Mouse (Mus musculus) G1E (cell line): ENCODE results near the gene Myo3b. TPM values are rescaled to one million over a fixed set of nuclear protein-coding genes. Genes with fewer than 3 reads are reported as not detected.

Experiments
- ATAC-seq: 2 replicates; pipeline ENCODE4 v1.8.0; 2016; ENCODE audit warnings: mild to moderate bottlenecking; ENCODE audit not compliant: insufficient number of reproducible peaks, poor library complexity, low FRiP score, severe bottlenecking; ENCODE audit errors: extremely low read depth
- DNase-seq: peaks from one replicate; pipeline ENCODE4 v3.0.0; 2012; ENCODE audit warnings: low spot score
- H3K27me3 ChIP-seq: 2 replicates; pipeline ENCODE4 v1.6.1; 2012; ENCODE audit warnings: mild to moderate bottlenecking, low read length, inconsistent platforms; ENCODE audit not compliant: insufficient read depth
- H3K36me3 ChIP-seq: replicated peaks from 2 replicates; pipeline ENCODE3; 2012; ENCODE audit warnings: mild to moderate bottlenecking, inconsistent platforms
- H3K4me1 ChIP-seq: 2 replicates; pipeline ENCODE4 v1.6.1; 2012; ENCODE audit warnings: low read depth, low read length, inconsistent platforms, mixed read lengths; ENCODE audit not compliant: insufficient read depth
- H3K4me3 ChIP-seq: 2 replicates; pipeline ENCODE4 v1.5.1; 2012; ENCODE audit warnings: low read depth, mild to moderate bottlenecking, inconsistent platforms, low read length, moderate library complexity, mixed read lengths
- H3K9me3 ChIP-seq: replicated peaks from 2 replicates; pipeline ENCODE4 v1.6.1; 2012; ENCODE audit warnings: inconsistent platforms
- CTCF ChIP-seq: IDR thresholded peaks from 2 replicates; pipeline ENCODE4 v1.5.1; 2012; ENCODE audit warnings: low read depth, low read length, inconsistent platforms, mixed read lengths
- GATA1 ChIP-seq: IDR thresholded peaks from 2 replicates; pipeline ENCODE4 v1.6.1; 2012; ENCODE audit warnings: borderline replicate concordance, low read length, inconsistent platforms, mixed read lengths
- GATA2 ChIP-seq: IDR thresholded peaks from 2 replicates; pipeline ENCODE4 v1.6.1; 2012; ENCODE audit warnings: low read depth, low read length, inconsistent platforms, borderline replicate concordance
- POLR2AphosphoS5 ChIP-seq: IDR thresholded peaks from 2 replicates; pipeline ENCODE4 v1.6.1; 2012; ENCODE audit warnings: low read depth, low read length, inconsistent platforms; ENCODE audit not compliant: insufficient replicate concordance
- TAL1 ChIP-seq: conservative IDR thresholded peaks from 2 replicates; pipeline ENCODE4 v1.6.1; 2012; ENCODE audit warnings: low read depth, low read length, inconsistent platforms, mixed read lengths
- polyA plus RNA-seq: library from polyadenylated mRNA; stranded (reverse); fragments of >175 nt; gene quantifications from 2 replicates; pipeline ENCODE4 v1.2.3, GENCODE M21; 2012
- total RNA-seq, 2 experiments: library from RNA; stranded (forward) in 1 of 2; stranded (reverse) in 1 of 2; fragments of 200-1000 nt in 1 of 2; fragments of >200 nt in 1 of 2; fragmentation: Nextera tagmentation in 1 of 2; gene quantifications; 2 replicates each; pipeline ENCODE4 v1.2.3; 2014 to 2017

The Myo3b gene
- total and polyA plus RNA-seq, 3 experiments: 0.05 TPM; not detected in 2

DNA sequence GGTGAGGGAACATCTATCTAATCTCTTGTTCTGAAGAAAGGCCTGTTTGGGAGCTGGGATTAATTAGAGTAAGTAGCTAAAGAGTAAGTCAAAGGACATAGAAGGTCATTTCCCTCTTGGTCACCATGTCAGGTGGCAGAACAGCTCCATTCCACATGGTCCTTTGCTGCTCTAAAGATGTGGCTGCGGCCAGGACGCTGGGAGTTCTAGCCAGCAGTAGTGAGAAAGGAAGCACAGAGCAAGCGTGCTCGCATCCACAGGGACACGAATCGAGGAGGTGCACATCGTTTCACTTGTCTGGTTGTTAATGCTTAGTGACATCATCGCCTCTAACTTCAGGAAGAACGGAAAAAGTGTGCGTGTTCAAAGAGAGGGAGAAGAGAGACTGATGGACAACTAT lies 212.3 kb downstream of the Myo3b start:
- Histone ChIP-seq H3K36me3 (no peaks in the 10 kb centered on the region), H3K4me3 (no peak overlapping the region), H3K27me3 (peaks cover 2% of the 10 kb centered on the region; the same call in 1 of the 2 replicates), H3K4me1 (no peaks in the 10 kb centered on the region), H3K9me3 (no peaks in the 10 kb centered on the region)
- TF ChIP-seq GATA1 (no peak), POLR2AphosphoS5 (no peak), TAL1 (no peak), GATA2 (no peak), CTCF (no peak)
- ATAC-seq (no peak), DNase-seq (no peak)

DNA sequence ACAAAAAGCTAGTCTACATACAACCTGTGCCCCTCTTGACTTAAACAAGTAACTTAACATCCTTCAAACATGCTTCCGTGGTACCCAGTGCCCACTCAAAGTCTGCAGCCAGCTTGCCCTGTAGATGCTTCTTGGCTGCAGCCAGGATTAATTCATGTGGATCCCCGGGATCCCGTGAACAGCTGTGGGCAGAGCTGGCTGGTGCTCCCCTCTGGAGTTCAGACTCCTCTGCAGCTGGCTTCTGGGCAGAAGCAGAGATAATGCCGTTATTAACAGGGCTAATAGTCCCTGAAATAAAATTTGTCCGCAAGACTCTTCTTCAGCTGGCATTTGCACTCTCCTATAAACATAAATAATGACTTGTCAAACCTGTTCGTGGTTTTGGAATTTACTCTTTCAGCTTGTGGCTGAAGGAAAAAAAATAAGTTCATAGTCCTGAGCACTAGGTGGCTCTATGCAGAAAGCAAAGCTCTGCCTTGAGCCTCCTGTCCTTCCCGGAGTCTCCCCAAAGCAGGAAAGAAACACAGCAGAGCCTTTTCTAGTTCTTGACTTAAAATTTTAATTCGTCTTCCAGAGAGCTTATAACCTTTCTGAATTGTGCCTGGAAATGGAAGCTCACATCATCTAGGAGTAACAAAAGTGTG lies 220.6 kb downstream of the Myo3b start:
- Histone ChIP-seq H3K4me3 (no peak overlapping the region), H3K27me3 (no peaks in the 10 kb centered on the region), H3K9me3 (no peaks in the 10 kb centered on the region), H3K4me1 (no peaks in the 10 kb centered on the region), H3K36me3 (no peaks in the 10 kb centered on the region)
- ATAC-seq: no peak
- no peak for DNase-seq
- no peak for TF ChIP-seq POLR2AphosphoS5
- TF ChIP-seq CTCF: no peak
- no peak for TF ChIP-seq TAL1
- TF ChIP-seq GATA2: no peak
- no peak for TF ChIP-seq GATA1

DNA sequence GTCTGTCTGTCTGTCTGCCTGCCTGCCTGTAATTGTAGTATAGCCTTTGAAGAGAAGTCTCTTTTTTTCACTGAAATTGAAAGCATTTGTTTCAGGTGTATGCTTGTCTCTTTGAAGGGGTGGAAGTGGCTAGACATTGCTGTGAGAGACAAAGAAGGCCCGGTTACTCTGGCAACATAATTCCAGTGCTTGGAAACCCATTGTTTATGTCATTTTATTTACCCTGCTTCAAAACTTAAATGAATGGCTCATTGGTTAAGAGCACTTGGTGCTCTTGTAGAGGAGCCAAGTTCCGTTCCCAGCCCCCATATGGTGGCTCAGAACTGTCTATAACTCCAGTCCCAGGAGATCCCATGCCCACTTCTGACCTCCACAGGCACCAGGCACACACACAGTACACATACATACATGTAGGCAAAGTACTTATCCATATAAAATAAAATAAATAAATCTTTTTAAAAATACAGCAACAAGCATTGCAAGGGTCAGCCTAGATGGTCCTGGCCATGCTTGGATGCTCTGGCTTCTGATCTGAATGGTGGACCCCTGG lies 221.8 kb downstream of the Myo3b start:
- H3K4me3 ChIP-seq: no peak overlapping the region
- no peak for ATAC-seq
- TF ChIP-seq GATA1: no peak
- no peak for TF ChIP-seq TAL1
- TF ChIP-seq CTCF: no peak
- no peak for TF ChIP-seq POLR2AphosphoS5
- no peak for TF ChIP-seq GATA2

DNA sequence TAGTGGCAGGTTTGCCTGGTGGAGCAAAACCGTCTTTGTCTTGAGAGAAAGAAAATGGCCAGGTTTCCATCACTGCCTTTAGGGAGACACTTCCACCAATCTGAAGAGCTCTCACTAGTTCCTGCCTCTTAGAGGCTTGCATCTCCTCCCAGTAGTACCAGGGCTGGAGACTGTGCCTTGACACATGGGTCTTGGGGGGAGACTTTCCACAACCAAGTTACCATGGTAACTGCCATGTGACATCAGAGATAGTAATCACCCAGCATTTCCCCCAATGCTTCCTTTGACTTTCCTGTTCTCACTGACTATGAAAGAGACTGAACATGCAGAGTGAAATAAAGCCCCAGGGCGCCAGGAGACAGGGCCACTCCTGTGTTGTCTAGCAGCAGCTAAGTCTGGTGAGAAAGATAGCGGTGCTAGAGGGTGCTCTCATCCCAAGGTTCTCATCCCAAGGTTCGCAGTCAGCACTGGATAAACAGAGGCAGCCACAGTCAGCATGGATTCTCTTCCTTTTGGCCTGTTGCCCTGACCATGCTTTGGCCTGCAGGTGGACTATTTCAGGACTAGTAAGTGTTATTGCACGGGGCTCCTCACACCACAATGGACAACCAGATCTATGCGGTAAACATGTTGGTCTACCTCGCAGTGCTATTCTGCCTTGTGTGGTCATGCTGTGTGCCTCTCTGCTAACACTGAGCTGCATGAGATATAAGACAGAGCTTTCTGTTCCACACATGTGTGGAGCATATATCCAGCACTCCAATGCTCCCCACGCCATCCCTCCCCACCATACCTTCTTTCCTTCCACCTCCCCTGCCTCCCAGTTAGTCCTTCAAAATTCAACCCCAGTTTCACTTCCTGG lies 223.0 kb downstream of the Myo3b start:
- DNase-seq: no peak
- no peaks in the 10 kb centered on the region for H3K36me3 ChIP-seq
- TF ChIP-seq CTCF (no peak), POLR2AphosphoS5 (no peak), GATA2 (no peak), TAL1 (no peak)
- H3K27me3 ChIP-seq: no peaks in the 10 kb centered on the region
- no peak for ATAC-seq
- no peaks in the 10 kb centered on the region for H3K4me1 ChIP-seq
- no peak overlapping the region for H3K4me3 ChIP-seq
- no peaks in the 10 kb centered on the region for H3K9me3 ChIP-seq

More for the DNA sequence above, 221.8 kb downstream of the Myo3b start:
- H3K9me3 ChIP-seq: no peaks in the 10 kb centered on the region
- H3K36me3 ChIP-seq: no peaks in the 10 kb centered on the region
- H3K4me1 ChIP-seq: no peaks in the 10 kb centered on the region
- no peak for DNase-seq
- no peaks in the 10 kb centered on the region for H3K27me3 ChIP-seq

DNA sequence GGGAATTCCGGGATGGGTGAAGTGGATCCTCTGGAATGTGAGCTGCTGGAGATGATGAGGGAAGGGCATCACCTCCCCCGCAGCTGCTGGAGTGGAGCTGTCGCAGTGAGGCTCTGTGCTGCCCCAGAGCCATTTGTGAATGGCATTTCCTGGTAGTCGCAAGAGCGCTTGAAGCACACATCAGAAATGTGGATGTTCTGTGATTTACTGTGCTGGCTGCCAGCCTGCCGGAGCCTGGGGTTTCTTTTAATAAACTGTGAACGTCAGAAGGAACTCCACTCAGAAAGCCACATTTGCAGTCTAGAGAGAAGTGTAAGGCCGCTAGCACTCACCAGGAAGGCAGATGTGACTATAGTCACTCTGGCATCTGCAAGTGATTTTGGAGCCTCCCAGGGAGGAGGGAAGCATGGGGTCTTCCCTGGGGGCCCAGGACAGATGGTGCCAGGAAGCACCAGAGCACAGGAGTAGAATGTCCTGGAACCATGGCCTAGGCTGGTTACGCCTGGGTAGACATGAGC lies 223.7 kb downstream of the Myo3b start:
- no peak for DNase-seq
- Histone ChIP-seq H3K4me3 (no peak overlapping the region), H3K9me3 (no peaks in the 10 kb centered on the region), H3K27me3 (no peaks in the 10 kb centered on the region), H3K4me1 (no peaks in the 10 kb centered on the region), H3K36me3 (no peaks in the 10 kb centered on the region)
- ATAC-seq: no peak
- TF ChIP-seq TAL1 (no peak), CTCF (no peak)
